Mouse (Mus musculus) myocyte (in vitro differentiated cells): ENCODE data around the gene Chrdl2.

Source experiments
- MAX ChIP-seq: IDR thresholded peaks from one replicate; pipeline ENCODE4 v1.6.1; 2011; ENCODE audit warnings: low read depth, mild to moderate bottlenecking, control low read depth
- POLR2A ChIP-seq: IDR thresholded peaks from one replicate; pipeline ENCODE4 v1.6.1; 2011; ENCODE audit warnings: low read depth, mild to moderate bottlenecking, control low read depth, moderate library complexity; ENCODE audit not compliant: insufficient read length
- TCF12 ChIP-seq: IDR thresholded peaks from one replicate; pipeline ENCODE4 v1.6.1; 2011; ENCODE audit warnings: mild to moderate bottlenecking, control low read depth; ENCODE audit not compliant: poor library complexity, insufficient read depth, severe bottlenecking

- TF ChIP-seq MAX (no peak), POLR2A (no peak), TCF12 (no peak)
Measured at GRCm38 (mm10) chr7:100036050-100036449, 30.1 kb downstream of the Chrdl2 start.
